Mouse (Mus musculus) large intestine, adult 2 months (tissue): ENCODE measurements around the gene H2-T3. TPM values are rescaled to one million over a fixed set of nuclear protein-coding genes. Genes with fewer than 3 reads are reported as not detected.
A peak's percentile ranks its signal among the peaks of the same experiment; 100 is the strongest.
"Not testable (repeated sequence)": the region's sequence is repeated elsewhere in the genome, so short reads cannot be mapped to it uniquely, and the experiment has no call there.

Experiments used
- DNase-seq: peaks from one replicate; pipeline ENCODE4 v3.0.0-alpha.2; 2012; ENCODE audit warnings: low read depth, low spot score
- WGBS: fragments of 180-500 bp; shearing (Covaris S2); methylation state at CpG from one replicate; pipeline ENCODE4 v1.1.7; 2018; 5-methylcytosine and 5-hydroxymethylcytosine counted together
- polyA plus RNA-seq: library from polyadenylated mRNA; depleted of rRNA; stranded (reverse); fragments of >200 nt; gene quantifications from 2 replicates; pipeline ENCODE4 v1.2.3, GENCODE M21; 2012; rRNA removed

H2-T3 gene
- polyA plus RNA-seq, result 73.6 and 140 TPM in 2 replicates

DNA sequence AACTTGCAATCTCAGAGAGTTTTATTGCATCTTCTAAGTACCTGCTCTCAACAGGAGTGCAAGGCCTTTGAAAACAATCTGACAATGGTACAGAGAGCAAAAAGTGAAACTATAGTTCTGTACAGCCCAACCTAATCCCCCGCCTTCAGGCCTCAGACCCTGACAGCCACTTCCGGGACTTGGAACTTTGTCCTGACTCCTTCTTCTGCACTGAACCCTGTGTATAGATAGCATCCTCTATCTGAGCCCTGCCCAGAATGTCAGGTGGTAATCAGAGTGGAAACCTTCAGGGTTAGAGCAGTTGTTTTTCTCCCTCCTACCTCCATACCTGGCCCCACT is at the start of gene H2-T3:
Gene H2-T3 (minus strand): TSS at position 119 of the 339 bp plus-strand sequence.
- no peak for DNase-seq
- 37% methylated on average over 2 of the region's 2 CpGs for WGBS

DNA sequence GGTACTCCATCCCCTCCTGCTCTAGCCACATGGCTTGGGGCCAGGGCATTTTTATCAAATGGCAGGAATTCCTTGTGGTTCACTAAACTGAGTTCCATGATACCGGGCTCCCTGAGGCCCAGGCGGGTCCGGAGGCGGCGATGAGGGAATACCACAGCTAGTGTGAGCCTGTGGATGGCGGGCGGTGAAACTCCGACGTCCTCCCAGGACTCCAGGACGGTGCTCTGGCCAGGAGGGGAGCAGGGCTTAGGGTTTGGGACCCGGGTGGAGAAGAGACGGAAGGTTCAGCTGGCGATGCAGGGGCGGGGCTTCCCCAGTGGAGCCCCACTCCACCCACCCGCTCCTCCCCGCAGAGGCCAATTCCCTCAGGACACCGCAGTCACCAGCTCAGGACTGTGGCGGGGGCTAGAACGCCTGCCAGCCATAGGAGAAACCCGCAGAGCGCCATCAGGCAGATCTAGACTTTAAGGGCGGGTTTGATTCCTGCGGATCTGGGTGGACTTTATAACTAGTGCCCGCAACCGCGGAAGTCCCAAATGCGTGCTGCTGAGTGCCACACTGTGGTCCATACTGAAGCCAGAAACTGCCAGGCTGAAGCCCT is 47.3 kb upstream of the H2-T3 start:
- no peak for DNase-seq
- 3% methylated on average over 27 of the region's 27 CpGs for WGBS

DNA sequence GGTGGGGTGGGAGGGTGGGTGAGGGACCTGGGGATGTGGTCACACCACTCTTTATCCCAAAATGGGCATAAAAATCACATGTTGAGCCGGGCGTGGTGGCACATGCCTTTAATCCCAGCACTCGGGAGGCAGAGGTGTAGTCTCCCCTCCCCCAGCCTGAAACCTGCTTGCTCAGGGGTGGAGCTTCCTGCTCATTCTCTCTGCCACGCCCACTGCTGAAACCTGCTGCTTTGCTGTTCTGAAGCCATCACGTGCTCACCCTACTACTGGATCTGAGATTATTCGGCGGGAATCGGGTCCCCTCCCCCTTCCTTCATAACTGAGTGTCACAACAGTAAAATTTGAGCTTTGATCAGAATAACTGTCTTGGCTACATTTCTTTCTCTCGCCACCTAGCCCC is 45.2 kb upstream of the H2-T3 start:
- WGBS, result 14% methylated on average over 9 of the region's 9 CpGs
- not testable (repeated sequence) for DNase-seq

DNA sequence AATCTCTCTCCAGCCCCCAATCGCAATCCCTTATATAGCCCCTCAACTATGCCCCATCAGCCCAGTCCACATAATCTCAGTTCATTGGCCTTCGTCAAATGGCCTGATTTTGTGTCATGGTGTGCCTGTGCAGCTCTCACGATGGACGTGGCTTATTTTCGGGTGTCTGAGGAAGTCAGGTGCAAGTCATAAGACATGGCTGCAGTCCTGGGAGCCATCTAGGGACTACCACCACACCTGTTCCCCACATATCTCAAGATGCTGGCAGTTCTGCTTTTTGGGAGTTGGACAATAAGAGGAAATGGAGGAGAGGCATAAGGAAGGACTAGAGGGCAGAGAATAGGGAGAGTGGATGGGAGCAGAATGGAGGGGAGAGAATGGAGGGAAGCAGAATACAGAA is 43.5 kb upstream of the H2-T3 start:
- 76% methylated on average over 5 of the region's 5 CpGs for WGBS
- no peak for DNase-seq

DNA sequence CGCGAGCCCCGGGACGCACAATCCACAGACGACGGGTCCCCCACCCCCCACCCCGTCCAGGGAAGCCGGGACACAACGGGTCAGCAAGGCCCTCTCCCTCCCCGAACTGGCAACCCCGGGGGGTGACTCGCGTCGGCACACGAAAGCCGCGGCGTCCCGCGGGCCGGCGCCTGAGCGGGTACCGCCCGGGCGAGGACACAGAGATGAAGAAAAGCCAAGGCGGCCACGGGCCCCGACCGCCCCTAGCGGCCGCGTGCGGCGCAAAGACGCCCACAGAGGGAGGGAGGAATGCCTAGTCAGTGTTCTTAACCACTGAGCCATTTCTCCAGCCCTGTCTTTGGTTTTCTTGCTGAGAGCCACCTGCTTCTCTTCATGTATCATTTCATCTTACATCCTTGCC is 41.2 kb upstream of the H2-T3 start:
- WGBS, result 11% methylated on average over 36 of the region's 36 CpGs
- peak; percentile 99 for DNase-seq

DNA sequence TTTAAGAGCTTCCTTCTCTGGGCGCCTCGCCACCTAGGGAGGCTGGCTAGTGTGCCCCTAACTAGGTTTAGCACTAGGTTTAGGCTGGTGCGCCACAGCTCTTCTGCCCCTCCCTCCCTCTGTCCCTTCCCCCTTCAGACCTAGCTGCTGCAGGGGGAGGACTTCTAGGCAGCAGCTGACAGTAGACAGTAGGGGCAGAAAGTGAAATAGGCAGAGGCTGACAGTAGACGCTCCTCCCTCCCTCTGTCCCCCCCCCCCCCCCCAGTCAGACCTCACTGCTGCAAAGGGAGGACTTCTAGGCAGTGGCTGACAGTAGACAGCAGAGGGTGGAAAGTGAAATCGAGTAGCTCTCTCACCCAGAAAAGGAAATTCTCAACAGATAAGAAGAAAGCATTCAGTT is 39.0 kb upstream of the H2-T3 start:
- no peak for DNase-seq
- 2% methylated on average over 5 of the region's 5 CpGs for WGBS

DNA sequence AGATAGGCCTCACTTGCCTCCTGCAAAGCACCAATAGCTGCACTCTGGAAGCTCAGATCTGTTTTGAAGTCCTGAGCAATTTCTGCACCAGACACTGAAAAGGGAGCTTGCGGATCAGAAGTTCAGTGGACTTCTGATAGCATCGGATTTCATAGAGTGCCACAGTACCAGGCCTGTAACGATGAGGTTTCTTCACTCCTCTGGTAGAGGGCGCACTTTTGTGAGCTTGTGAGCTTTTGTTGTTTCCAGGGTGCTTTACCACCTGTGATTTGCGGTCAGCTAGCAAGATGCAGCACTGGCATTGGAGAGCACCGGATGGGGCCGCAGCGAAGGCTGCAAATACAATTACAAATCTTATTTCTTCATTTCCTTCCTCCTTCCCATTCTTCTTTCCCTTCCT is 36.8 kb upstream of the H2-T3 start:
- WGBS, result 16% methylated on average over 8 of the region's 8 CpGs
- DNase-seq, result no peak

DNA sequence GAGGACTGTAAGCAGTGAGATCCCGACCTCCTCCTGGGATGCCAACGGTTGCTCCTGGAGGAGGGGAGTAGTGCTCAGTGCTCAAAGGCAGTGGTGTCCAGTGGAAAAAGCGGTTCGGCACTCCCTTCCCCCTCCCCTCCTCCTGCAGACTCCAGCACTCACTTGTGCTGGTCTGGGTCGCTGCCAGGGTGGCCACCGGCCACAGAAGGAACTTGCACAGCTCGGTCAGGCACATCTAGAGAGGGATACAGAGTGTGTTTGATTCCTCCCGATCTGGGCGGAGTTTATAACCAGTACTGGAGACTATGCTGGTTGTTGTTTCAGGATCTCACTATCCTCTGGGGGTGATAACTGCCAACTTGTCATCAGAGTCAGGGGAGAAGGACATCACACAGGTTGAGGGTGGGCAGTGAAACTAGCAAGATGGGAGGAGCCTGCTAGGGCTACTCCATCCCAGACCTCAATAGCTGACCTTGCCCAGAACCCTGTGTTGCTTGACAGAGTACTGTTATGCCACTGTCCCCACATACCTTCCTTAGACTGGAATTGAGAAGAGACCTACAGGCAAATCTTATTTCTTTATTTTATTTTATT is 35.2 kb upstream of the H2-T3 start:
- no peak for DNase-seq
- WGBS, result 8% methylated on average over 9 of the region's 9 CpGs

DNA sequence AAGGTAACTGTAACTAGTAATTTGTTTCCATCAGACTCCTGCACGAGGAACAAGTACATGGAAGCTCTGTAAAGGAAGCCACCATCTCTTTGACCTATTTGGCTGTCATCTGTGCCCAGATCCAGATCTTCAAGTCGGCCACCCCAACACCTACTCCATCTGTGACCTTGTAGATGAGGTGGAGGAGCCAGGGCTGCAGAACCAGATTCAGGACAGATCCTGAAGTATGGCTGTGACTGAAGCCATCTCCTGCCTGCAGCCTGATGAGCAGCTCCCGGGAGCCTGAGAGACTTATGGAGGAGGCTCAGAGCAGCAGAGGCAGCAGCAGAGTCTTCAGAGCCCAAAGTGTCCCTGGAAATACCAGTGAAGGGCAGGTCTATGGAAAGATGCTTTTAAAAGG is 34.4 kb upstream of the H2-T3 start:
- DNase-seq, result no peak
- WGBS, result 33% methylated on average over 3 of the region's 3 CpGs

DNA sequence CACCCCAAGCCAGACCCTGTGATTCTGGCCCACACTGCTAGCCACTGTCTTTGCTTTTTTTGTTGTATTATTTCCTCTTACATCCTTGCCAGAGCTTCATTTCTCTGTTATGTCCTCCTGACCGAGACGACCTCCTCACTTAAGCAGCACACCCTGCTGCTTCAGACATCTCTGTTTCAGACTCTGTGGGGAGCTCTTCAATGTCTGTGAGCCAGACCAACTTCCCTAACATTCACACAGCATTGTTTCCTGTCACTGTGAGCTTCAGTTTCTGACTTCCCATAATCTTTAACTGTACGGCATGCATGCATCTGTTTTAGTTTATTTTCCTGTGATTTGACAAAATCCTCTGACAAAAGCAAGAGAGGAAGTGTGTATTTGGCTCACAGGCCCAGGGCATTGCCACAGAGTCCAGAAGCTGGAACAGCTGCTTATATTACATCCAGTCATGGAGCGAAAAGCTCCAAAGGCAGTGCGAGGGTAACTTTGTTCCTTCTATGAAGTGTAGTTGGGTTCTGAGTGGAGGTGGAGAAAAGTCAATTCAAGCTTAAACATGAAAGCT is 28.6 kb upstream of the H2-T3 start:
- WGBS, result 60% methylated on average over 5 of the region's 5 CpGs

DNA sequence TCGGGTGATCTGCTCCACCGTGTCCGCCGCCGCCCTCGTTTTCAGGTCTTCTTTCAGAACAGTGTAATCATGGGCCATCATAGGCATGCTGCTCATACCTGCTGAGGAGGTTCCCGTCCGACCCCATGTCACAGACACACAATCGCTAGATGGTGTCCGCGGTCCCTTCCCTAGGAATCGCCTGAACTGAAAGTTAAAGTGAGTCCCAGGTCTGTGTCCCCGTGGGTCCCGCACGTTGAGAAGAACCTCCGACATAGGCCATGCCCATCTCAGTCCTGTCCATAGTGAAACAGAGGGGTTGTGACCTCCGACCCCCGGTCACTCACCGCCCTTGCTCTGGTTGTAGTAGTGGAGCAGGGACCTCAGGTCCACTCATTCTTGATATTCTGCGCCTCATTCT is 25.5 kb upstream of the H2-T3 start:
- no peak for DNase-seq

More for the DNA sequence above, 28.6 kb upstream of the H2-T3 start:
- DNase-seq, result no peak

DNA sequence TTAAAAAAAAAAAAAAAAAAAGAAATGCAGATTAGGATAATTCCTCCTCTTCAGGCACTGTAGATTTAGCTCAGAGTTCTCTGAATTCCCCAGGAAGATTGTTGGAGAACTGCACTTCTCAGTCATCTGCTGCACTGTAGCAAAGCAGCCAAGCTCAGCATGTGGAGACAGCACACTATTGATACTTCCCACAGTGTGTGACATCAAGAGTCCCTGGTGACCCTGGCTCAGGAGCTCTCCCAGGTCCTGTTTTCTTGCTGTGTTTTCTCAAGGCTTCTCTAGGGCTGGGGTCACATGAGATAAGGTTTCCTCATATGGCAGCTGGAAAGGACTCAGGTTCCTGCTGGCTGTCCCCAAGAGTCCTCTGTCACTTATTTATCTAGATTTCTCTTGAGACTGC is 16.8 kb upstream of the H2-T3 start:
- DNase-seq, result no peak

More for the DNA sequence above, 25.5 kb upstream of the H2-T3 start:
- 7% methylated on average over 20 of the region's 20 CpGs for WGBS

DNA sequence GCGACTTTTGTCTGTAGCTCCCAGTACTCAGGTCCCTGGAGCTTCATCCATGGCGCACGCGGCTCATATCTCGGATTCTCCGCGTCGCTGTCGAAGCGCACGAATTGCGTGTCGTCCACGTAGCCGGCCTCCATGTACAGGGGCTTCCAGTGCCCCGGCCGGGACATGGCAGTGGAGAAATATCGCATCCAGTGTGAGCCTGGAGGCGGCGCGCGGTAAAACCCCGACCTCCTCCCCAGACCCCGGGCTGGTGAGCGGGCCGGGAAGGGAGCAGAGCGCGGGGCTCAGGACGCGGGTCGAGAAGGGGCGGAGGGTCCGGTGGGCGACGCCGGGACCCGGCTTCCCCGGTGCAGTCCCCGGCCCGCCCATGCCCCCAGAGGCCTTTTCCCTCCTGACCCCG is 15.8 kb upstream of the H2-T3 start:
- no peak for DNase-seq
- WGBS, result 1% methylated on average over 41 of the region's 41 CpGs

DNA sequence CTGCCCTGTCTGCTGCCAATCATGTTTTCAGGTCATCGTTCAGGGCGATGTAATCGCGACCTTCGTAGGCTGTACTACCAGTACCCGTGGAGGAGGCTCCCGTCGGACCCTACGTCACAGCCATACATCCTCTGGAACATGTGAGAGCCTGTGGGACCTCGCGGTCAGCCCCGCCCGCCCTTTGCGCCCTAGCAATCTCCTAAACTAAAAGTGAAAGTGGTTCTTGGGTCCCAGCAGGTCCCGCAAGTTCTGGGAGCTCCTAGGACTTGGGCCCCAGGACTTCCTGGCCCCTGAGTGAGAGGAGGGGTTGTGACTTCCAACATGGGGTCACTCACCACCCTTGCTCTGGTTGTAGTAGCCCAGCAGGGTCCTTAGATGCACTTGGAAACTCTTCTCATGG is 15.4 kb upstream of the H2-T3 start:
- DNase-seq, result no peak
- 0% methylated on average over 15 of the region's 15 CpGs for WGBS

DNA sequence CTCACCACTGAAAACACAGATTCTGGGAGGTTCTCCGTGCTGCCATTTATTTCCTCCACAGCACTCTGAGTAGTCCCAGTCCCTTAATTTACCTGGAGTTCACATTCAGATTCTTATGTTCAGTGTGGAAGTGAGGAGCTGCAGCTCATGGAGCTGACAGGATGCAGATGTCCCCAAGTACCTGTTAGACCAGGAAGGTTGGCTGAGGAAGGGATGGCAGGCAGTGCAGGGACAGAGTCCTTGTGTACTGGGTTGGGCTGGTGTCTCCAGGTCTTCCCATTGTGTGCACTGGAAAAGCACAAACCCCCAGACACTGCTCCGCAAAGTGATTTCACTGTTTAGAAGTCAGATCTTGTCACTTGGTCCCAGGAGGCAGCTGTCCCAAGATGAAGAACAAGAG is 11.8 kb upstream of the H2-T3 start:
- WGBS, result 92% methylated on average over 2 of the region's 2 CpGs
- DNase-seq, result no peak

DNA sequence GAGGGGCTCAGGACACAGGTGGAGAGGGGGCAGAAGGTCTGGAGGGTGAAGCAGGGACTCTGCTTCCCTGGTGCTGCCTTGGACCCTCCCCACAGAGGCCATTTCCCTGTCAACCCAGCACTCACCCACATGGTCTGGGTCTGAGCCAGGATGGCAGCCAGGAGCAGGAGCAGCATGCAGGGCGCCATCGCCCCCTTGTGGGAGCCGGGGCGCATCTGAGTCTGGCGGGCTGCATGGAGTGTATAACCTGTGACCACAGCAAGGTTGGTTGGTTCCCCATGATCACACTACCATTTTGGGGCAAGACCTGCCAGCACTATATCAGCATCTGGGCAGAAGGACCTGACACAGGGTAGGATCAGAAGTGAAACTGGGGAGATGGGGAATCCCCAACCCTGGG is 8.2 kb upstream of the H2-T3 start:
- WGBS, result 27% methylated on average over 5 of the region's 5 CpGs
- no peak for DNase-seq

DNA sequence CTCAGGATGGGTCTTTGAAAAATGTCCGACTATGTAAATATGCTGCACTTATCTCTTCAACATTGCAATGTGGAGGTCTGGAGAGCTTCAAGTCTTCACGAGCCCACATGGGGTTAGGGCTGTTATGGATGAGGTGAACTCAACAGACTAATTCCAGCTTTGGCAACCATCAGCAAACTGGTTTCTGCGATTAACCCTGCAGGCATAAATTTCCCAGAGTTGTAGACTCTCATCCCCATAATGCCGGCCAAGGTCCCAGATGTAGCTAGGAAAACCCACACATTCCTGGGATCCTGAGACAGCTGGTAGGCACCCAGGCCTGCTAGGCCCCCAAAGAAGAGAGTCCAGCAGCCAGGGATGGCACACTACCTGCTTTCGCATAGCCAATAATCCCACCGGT is 4.4 kb upstream of the H2-T3 start:
- no peak for DNase-seq
- 65% methylated on average over 6 of the region's 6 CpGs for WGBS

DNA sequence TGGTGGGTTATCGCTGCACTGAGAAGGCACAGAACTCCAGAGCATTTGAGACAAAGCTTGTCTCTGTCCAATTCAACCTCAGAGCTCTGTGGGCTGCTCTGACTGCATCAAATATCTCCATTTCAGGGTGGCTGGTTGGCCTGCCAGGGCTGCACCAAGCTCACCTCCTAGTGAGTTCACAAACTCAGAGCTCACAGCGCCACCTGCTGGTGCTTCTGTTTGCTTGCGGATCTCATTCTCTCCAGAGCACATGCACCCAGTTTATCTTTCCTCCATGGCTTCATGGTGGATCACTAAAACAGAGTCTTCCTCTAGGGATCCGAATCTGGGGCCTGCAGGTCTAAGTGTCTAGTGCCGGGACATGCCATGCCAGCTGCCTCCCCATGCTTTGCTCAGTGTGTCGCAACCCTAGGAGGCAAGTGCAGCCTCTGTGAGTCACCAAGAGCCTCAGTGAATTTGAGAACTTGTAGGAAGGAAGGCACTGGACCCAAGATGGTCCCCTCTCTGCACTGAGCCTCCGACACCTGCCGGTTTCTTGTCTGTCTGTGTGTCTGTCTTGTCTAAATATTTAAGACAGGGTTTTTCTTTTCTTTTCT is 3.6 kb upstream of the H2-T3 start:
- peak; percentile 78 for DNase-seq
- 25% methylated on average over 8 of the region's 8 CpGs for WGBS

DNA sequence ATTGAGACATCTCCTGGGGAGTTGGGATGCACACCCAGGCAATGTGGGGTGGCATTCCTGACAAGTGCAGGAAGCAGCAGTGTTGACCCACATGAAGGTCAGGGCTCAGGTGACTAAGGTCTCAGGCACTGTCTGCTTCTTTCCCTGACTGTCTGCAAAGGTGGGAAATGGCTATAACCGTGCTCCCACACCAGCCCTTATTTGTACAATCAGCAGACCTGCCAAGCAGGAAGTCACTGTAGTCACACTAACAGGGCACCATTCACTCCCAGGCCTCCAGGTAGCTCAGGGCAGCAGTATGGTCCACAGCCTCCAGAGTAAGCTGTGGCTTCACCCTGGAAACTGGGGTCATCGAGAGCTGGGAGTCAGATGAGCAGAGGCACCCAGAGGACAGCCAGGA is 2.3 kb upstream of the H2-T3 start:
- WGBS, result 13% methylated on average over 2 of the region's 2 CpGs
- DNase-seq, result no peak

DNA sequence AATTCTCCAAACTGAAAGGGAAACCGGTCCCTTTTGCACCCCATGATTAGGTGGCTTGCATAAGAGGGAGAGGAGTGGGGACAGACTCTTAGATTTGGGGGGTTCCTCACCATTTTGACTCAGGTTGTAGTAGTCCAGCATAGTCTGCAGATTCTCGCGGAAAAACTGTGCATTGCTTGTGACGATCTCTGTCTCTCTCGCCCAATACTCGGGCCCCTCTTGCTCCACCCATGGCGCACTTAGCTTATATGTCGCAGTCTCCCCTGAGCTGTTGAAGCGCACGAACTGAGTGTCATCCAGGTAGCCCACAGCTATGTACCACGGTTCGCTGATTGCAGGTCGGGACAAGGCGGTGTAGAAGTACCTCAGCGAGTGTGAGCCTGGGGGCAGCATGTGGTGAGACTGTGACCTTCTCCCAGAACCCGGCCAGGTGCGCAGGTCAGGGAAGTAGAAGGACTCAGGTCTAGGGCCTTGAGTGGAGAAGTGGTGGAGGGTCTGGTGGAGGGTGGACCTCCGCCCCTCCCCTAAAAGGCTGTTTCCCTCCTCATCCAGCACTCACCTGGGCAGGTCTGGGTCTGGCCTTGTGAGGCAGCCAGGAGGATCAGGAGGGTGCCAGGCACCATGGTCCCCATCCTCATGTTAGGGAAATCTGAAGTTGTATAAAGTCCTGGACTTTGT is 457 bp downstream of the H2-T3 start:
- no peak for DNase-seq
- 29% methylated on average over 18 of the region's 18 CpGs for WGBS

DNA sequence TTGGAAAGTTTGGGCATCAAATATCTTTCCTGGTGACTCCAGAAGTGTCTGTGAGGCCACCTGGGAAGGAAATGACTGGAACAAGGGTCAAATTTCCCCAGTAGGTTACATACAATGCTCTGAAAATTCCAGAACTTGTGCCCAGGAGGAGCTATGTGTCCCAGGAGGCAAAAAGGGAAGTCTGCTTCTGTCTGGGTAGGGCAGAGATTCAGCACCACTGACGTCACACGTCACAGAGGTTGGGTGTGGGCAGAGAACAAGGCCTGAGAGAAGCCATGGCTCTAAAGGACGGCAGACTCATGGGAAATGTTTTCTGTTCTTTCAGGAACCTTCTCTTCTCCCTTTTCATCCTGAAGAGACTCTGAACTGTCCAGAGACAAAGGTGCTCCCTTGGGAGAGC is 2.5 kb downstream of the H2-T3 start:
- WGBS, result 50% methylated on average over 3 of the region's 3 CpGs
- no peak for DNase-seq
